Mouse (Mus musculus): ENCODE results near the gene Plod2.

DNA sequence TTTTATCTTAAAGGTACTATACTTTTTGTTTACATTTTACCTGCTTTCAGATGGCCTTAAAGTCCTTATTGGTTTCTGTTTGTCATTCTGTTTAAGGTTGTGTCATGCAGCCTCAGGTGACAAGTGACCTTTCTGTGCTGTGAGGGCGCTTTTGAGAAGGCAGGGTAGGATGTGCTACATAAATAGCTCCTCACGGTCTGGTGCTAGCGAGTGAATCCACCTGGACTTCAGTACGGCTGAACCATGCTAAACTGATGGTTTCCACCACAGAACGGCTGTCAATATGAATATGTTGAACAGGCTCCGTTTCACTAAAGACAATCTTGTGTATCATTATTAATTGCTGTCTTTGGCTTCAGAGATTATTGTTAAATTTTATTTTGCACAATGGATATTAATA is 52.5 kb downstream of the Plod2 start:
- TF ChIP-seq POLR2A (IDR thresholded peaks at IDR 0.05; ENCODE audit: low read depth, low read length) (no peak), CTCF (IDR thresholded peaks at IDR 0.05; ENCODE audit: extremely low read depth, insufficient read depth, insufficient read length, insufficient replicate concordance) (no peak)
